In the genomic region with DNA sequence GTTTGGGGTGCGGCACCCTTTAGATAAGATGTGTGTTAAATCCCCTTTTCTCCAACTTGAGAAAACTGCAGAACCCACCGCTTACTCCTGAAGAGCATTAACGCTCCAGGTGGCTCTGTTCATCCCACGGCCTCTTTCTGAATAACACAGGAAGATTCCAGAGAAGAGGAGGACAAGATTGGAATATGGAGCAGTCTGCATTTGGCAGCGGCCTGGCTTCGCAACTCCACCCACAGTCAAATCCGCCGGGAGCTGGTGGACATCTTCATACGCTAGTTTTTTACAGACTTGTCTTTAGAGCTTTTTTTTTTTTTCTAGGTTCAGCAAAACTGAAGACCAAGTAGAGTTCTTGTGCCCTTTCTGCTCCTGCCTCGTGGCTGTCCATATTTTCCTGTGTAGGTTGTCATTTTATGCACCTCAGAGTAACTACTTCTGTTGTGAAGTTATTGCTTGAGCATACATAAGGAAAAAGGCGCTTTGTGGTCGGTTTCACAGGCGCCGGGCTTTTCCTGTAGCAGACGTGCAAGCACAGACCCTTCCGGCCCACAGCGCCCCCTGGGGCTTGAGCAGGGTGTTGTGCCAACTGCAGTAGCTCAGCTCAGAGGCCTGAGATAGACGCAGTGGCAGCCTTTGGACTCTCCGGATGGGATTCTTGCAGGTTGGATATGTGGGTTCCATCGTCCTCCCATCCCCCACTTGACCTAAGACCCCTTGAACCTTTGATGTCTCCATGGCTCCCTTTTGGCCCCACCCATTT, we compare ENCODE assay signal across 10 mouse cellular contexts. TPM values are rescaled to one million over a fixed set of nuclear protein-coding genes. Genes with fewer than 3 reads are reported as not detected.
DNase-seq lines count a peak whose midpoint lies in the region; ATAC-seq lines count a peak whose summit lies in the region.
"Had no signal": no experiment of that assay in that cellular context is flagged by ENCODE, and none has a peak within 500 bp of the region (broad histone marks: within the 10 kb centered on the region; RNA-seq: fewer than 3 reads in every experiment).

No protein-coding gene starts in this region.

- 64% methylated on average over 20 of the region's 20 CpGs for WGBS in embryonic facial prominence, embryonic 10.5 days
- 65% methylated on average over 20 of the region's 20 CpGs for WGBS in limb, embryonic 10.5 days

- peak; percentile 75 to 79 for DNase-seq in cerebellum, postnatal 10 days
- DNase-seq in cerebellum, adult 9-10 months = no peak
- DNase-seq in monocyte, adult 2 months (ENCODE audit: low read depth in 1 of 2, low spot score in 2 of 2) = peak; percentile 9 to 24
- DNase-seq in embryonic facial prominence, embryonic 10.5 days (ENCODE audit: low spot score) = peak; percentile 66
- DNase-seq in limb, embryonic 10.5 days (ENCODE audit: low spot score) = peak; percentile 52
- peak; percentile 59 to 65 for DNase-seq in right cerebral cortex, adult 2 months (ENCODE audit: low spot score in 2 of 2)
- peak; percentile 36 to 72 for DNase-seq in urinary bladder, postnatal 4 days (ENCODE audit: low spot score in 2 of 2)

- no peak for ATAC-seq in monocyte, adult 5-6 weeks (replicated peaks; ENCODE audit: insufficient number of reproducible peaks, low FRiP score, low TSS enrichment, poor library complexity, severe bottlenecking)

- no peak overlapping the region for H3K27ac ChIP-seq in embryonic facial prominence, embryonic 10.5 days (replicated peaks)
- no peak overlapping the region for H3K27ac ChIP-seq in limb, embryonic 10.5 days
- H3K27ac ChIP-seq: neural tube, embryonic 12.5 days had no signal

- no peaks in the 10 kb centered on the region for H3K36me3 ChIP-seq in embryonic facial prominence, embryonic 10.5 days (replicated peaks)
- no peaks in the 10 kb centered on the region; the same call in 1 of the 2 replicates for H3K36me3 ChIP-seq in limb, embryonic 10.5 days
- H3K36me3 ChIP-seq: neural tube, embryonic 12.5 days had no signal

- H3K9me3 ChIP-seq in embryonic facial prominence, embryonic 10.5 days = no peaks in the 10 kb centered on the region
- no peaks in the 10 kb centered on the region for H3K9me3 ChIP-seq in limb, embryonic 10.5 days (replicated peaks)
- H3K9me3 ChIP-seq: neural tube, embryonic 12.5 days had no signal

- no peak overlapping the region for H3K4me3 ChIP-seq in embryonic facial prominence, embryonic 10.5 days
- H3K4me3 ChIP-seq in limb, embryonic 10.5 days = no peak overlapping the region
- H3K4me3 ChIP-seq: neural tube, embryonic 12.5 days had no signal

- no peaks in the 10 kb centered on the region for H3K27me3 ChIP-seq in embryonic facial prominence, embryonic 10.5 days (replicated peaks; ENCODE audit: low read depth, poor library complexity, severe bottlenecking)
- no peaks in the 10 kb centered on the region for H3K27me3 ChIP-seq in limb, embryonic 10.5 days (ENCODE audit: low read depth, poor library complexity, severe bottlenecking)
- H3K27me3 ChIP-seq: neural tube, embryonic 12.5 days had no signal

- peaks cover 8% of the 10 kb centered on the region for H3K4me1 ChIP-seq in embryonic facial prominence, embryonic 10.5 days
- H3K4me1 ChIP-seq in limb, embryonic 10.5 days = peaks cover 6% of the 10 kb centered on the region

RNA-seq across cellular contexts. Expression of gene Fam243, which starts 1.7 kb away (rescaled TPM):
- total RNA-seq in monocyte, adult 5-6 weeks (2017) = not detected in 3 replicates
- not detected in 2 replicates for polyA plus RNA-seq in embryonic facial prominence, embryonic 10.5 days (2016; fragmentation: Nextera tagmentation; extraction: Ambion mirVana)
- polyA plus RNA-seq in limb, embryonic 10.5 days (2016; fragmentation: Nextera tagmentation; extraction: Ambion mirVana) = 0.13 TPM in 1 of 2 replicates, not detected in the other
- polyA plus RNA-seq: heart, embryonic 14.5 days; neural tube, embryonic 12.5 days had no signal

RNA-seq across cellular contexts. Expression of gene Smim11, which starts 18.4 kb away (rescaled TPM):
- total RNA-seq in monocyte, adult 5-6 weeks (2017) = 47.9 to 91.8 TPM (median 57.4 TPM) in 3 replicates
- 122 and 125 TPM in 2 replicates for polyA plus RNA-seq in embryonic facial prominence, embryonic 10.5 days (2016; fragmentation: Nextera tagmentation; extraction: Ambion mirVana)
- polyA plus RNA-seq in limb, embryonic 10.5 days (2016; fragmentation: Nextera tagmentation; extraction: Ambion mirVana) = 112 and 114 TPM in 2 replicates

RNA-seq across cellular contexts. Expression of gene Kcne2, which starts 27.3 kb away (rescaled TPM):
- not detected in 3 replicates for total RNA-seq in monocyte, adult 5-6 weeks (2017)
- polyA plus RNA-seq in embryonic facial prominence, embryonic 10.5 days (2016; fragmentation: Nextera tagmentation; extraction: Ambion mirVana) = 0.38 and 0.47 TPM in 2 replicates
- polyA plus RNA-seq in limb, embryonic 10.5 days (2016; fragmentation: Nextera tagmentation; extraction: Ambion mirVana) = 0.18 TPM in 1 of 2 replicates, not detected in the other

RNA-seq across cellular contexts. Expression of gene Kcne1, which starts 39.7 kb away (rescaled TPM):
- not detected in 3 replicates for total RNA-seq in monocyte, adult 5-6 weeks (2017)
- polyA plus RNA-seq in embryonic facial prominence, embryonic 10.5 days (2016; fragmentation: Nextera tagmentation; extraction: Ambion mirVana) = 0.29 and 1.1 TPM in 2 replicates
- polyA plus RNA-seq in limb, embryonic 10.5 days (2016; fragmentation: Nextera tagmentation; extraction: Ambion mirVana) = 0.05 and 0.40 TPM in 2 replicates
- polyA plus RNA-seq: neural tube, embryonic 12.5 days had no signal
